Mouse (Mus musculus): ENCODE results near the gene Prss21.

DNA sequence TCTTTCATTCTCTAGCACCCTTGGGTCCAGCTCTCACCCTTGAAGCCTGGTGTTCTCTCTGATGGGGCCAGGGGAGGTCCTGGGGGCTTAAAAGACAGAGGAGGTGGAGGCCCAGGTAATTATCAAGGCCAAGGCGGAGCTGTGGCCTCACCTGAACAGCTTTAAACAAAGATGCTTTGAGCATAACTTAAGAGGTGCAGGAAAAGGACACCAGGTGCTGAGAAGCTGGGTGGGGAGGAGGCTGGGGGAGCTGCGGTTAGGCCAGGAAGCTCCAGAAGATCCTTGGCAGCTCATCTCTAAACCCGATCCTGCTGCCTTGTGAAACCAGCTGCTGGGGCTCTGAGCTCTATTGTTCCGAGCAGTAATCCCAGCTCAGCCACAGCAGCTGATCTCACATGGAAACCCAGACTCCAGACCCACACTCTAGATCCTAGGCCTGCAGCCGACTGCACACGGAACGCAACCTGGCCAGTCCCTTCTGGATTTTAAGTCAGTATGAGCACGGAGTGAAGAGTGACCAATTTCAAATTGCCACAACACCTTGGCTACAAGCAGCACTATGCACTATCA lies 31.8 kb upstream of the Prss21 start, which contains the start of gene Prss33:
- TF ChIP-seq FLI1 (IDR thresholded peaks at IDR 0.05; ENCODE audit: low read length) (no peak), GATA1 (IDR thresholded peaks at IDR 0.05; ENCODE audit: borderline replicate concordance, low read length) (no peak)
